Mouse (Mus musculus) B cell, adult 67 days (primary cell): ENCODE results near the gene Nme7. TPM values are rescaled to one million over a fixed set of nuclear protein-coding genes. Genes with fewer than 3 reads are reported as not detected.

Experiments
- total RNA-seq, 2 experiments: library from RNA; stranded (reverse); gene quantifications; 4 replicates each; pipeline ENCODE4 v1.2.4; 2023

The Nme7 gene
- 10 to 100 TPM; 10.6 to 11.8 TPM for total RNA-seq

GRCm38 (mm10) chr1:164303821-164304220 is at the start of gene Nme7:
Nme7 (plus strand) TSS chr1:164304121.

GRCm38 (mm10) chr1:164275455-164275954 is 28.4 kb upstream of the Nme7 start, which contains the start of gene Ccdc181:
Ccdc181 (plus strand) TSS chr1:164275585.

DNA sequence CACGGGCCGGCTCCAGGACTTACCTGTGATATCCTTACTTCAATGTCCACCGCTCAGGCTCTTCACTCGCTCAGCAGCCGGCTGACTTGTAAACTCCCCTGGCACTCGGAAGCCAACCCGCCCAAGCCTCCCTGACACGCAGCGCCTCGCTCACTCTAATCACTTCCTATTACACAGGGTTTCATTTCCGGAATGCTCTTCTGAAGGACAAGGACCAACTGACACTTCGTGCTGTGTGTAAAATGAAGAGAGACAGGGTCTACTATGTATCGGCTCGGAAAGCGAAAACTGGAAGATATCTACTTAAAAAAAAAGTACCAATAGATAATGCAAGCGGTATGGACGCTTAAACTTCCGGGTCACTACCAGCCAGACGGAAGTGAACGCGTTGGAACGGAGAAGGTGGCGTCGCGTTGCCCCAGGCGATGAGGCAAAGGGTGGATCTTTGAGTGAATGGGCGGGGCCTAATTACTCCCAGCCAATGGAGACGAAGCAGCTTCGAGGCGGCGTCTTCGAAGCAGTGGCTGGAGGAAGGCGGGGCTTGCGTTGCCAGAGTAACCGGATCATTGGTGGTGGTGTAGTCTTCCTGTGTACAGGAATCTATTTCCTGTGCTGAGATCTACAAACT is 3.3 kb downstream of the Nme7 start, which contains the start of gene Blzf1:
TSS of gene Blzf1 (minus strand) at position 366 of the 628 bp plus-strand sequence.

GRCm38 (mm10) chr1:164458245-164458613 is 154.3 kb downstream of the Nme7 start, which contains the start of gene Atp1b1:
Atp1b1 (minus strand) TSS chr1:164458355.

Other genes starting within 250 kb of the Nme7 start
- 100 to 1,000 TPM; 589 to 666 TPM for gene Sell, start 242.1 kb upstream of the Nme7 start, total RNA-seq
- gene Selp, start 188.9 kb upstream of the Nme7 start, total RNA-seq, result 1 to 10 TPM in 1 of 2 experiments, under 1 TPM in 1; 0.81 to 1.8 TPM
- gene F5, start 152.3 kb upstream of the Nme7 start, total RNA-seq, result under 1 TPM; 0.39 to 0.61 TPM
- 10 to 100 TPM in 1 of 2 experiments, 1 to 10 TPM in 1; 8.6 to 10.7 TPM for gene Slc19a2, start 55.1 kb upstream of the Nme7 start, total RNA-seq
- gene Ccdc181, start 28.5 kb upstream of the Nme7 start, total RNA-seq, result 1 to 10 TPM; 6.0 to 7.4 TPM
- 10 to 100 TPM; 22.2 to 24.9 TPM for gene Blzf1, start 3.4 kb downstream of the Nme7 start, total RNA-seq
- 10 to 100 TPM; 13.4 to 17.1 TPM for gene Atp1b1, start 154.2 kb downstream of the Nme7 start, total RNA-seq